Mouse (Mus musculus): ENCODE results near the gene RPS10-NUDT3. TPM values are rescaled to one million over a fixed set of nuclear protein-coding genes. Genes with fewer than 3 reads are reported as not detected.

Gene RPS10-NUDT3
- total and polyA plus RNA-seq, 2 experiments = not detected

DNA sequence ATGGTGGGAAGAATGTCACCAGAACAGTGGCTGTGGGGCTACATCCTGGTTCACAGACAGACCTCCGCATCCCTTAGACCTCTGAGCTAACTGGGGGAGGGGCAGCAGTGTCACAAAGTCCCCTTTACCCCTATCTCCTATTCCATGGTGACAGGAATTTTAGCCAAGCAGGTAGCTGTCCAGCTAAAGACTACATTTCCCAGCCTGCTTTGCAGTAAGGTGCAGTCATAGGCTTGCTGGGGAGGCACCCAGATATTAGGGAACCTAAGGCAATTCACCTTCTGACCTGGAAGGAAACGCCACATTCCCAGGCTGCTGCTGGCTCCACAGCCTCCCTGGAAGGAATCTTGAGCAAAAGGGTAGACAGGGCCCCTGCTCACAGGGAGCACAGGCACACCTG is 93.8 kb downstream of the RPS10-NUDT3 start:
- Histone ChIP-seq H3K9ac (ENCODE audit: low read depth, low read length) (no peak overlapping the region), H3K27me3 (ENCODE audit: control insufficient read depth, insufficient read depth, low read length) (no peaks in the 10 kb centered on the region), H3K79me2 (ENCODE audit: control insufficient read depth, insufficient read depth, low read length) (no peaks in the 10 kb centered on the region), H3K27ac (replicated peaks; ENCODE audit: insufficient read depth, low read depth, low read length) (no peak overlapping the region), H3K4me1 (ENCODE audit: control insufficient read depth, insufficient read depth, low read length) (peaks cover 7% of the 10 kb centered on the region), H3K36me3 (ENCODE audit: control insufficient read depth, insufficient read depth, low read length) (no peaks in the 10 kb centered on the region), H3K4me3 (ENCODE audit: insufficient read depth, low read depth, low read length) (no peak overlapping the region)
- no peak for TF ChIP-seq POLR2A (IDR thresholded peaks at IDR 0.05; ENCODE audit: extremely low read depth, insufficient read depth, low read length)
- no peak for TF ChIP-seq CTCF (IDR thresholded peaks at IDR 0.05; ENCODE audit: low read depth, low read length)
- WGBS = 74% methylated on average over 2 of the region's 2 CpGs
- no peak for DNase-seq (ENCODE audit: extremely low read depth, low read depth, low spot score)

- 7% methylated on average over 10 of the region's 10 CpGs for WGBS
- TF ChIP-seq CTCF (IDR thresholded peaks at IDR 0.05; ENCODE audit: low read depth, low read length) (peak; percentile 99), POLR2A (IDR thresholded peaks at IDR 0.05; ENCODE audit: extremely low read depth, insufficient read depth, low read length) (no peak)
- no peaks in the 10 kb centered on the region for H3K27me3 ChIP-seq (ENCODE audit: control insufficient read depth, insufficient read depth, low read length)
- no peak overlapping the region for H3K9ac ChIP-seq (ENCODE audit: low read depth, low read length)
- no peaks in the 10 kb centered on the region for H3K79me2 ChIP-seq (ENCODE audit: control insufficient read depth, insufficient read depth, low read length)
- no peak overlapping the region for H3K4me3 ChIP-seq (ENCODE audit: insufficient read depth, low read depth, low read length)
- H3K27ac ChIP-seq (replicated peaks; ENCODE audit: insufficient read depth, low read depth, low read length) = no peak overlapping the region
- peak; percentile 43 for DNase-seq (ENCODE audit: extremely low read depth, low read depth, low spot score)
- peaks cover 7% of the 10 kb centered on the region for H3K4me1 ChIP-seq (ENCODE audit: control insufficient read depth, insufficient read depth, low read length)
- H3K36me3 ChIP-seq (ENCODE audit: control insufficient read depth, insufficient read depth, low read length) = no peaks in the 10 kb centered on the region
These were observed 100.3 kb downstream of the RPS10-NUDT3 start for GRCm38 (mm10) chr17:27534718-27535117.

GRCm38 (mm10) chr17:27533354-27533753 is 101.7 kb downstream of the RPS10-NUDT3 start:
- no peaks in the 10 kb centered on the region for H3K27me3 ChIP-seq (ENCODE audit: control insufficient read depth, insufficient read depth, low read length)
- H3K4me1 ChIP-seq (ENCODE audit: control insufficient read depth, insufficient read depth, low read length) = peaks cover 7% of the 10 kb centered on the region
- no peaks in the 10 kb centered on the region for H3K36me3 ChIP-seq (ENCODE audit: control insufficient read depth, insufficient read depth, low read length)
- no peak overlapping the region for H3K27ac ChIP-seq (replicated peaks; ENCODE audit: insufficient read depth, low read depth, low read length)
- no peaks in the 10 kb centered on the region for H3K79me2 ChIP-seq (ENCODE audit: control insufficient read depth, insufficient read depth, low read length)
- TF ChIP-seq CTCF (IDR thresholded peaks at IDR 0.05; ENCODE audit: low read depth, low read length) (peak; percentile 13; the same call in 1 of the 2 replicates), POLR2A (IDR thresholded peaks at IDR 0.05; ENCODE audit: extremely low read depth, insufficient read depth, low read length) (no peak)
- 94% methylated on average over 3 of the region's 3 CpGs for WGBS
- no peak overlapping the region for H3K9ac ChIP-seq (ENCODE audit: low read depth, low read length)
- H3K4me3 ChIP-seq (ENCODE audit: insufficient read depth, low read depth, low read length) = no peak overlapping the region
- no peak for DNase-seq (ENCODE audit: extremely low read depth, low read depth, low spot score)

DNA sequence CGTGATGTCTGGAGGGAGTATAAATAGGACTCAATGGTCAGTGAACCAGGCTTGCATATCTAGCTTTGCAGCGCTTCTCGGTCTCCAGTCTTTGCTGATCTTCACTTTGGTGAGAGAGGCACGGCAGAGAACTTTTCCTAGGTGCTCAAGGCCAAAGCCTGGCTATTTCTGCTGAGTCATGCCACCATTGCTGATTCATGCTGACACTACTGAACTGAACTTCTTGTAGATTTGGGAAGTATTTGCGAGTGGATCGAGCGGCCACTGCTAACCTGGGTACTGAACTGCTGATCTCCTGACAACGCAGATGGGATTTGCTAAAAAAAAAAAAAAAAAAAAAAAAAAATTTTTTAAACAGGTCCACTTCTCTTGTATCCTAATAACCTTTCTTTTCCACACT is 102.9 kb downstream of the RPS10-NUDT3 start:
- peaks cover 7% of the 10 kb centered on the region for H3K4me1 ChIP-seq (ENCODE audit: control insufficient read depth, insufficient read depth, low read length)
- 91% methylated on average over 8 of the region's 8 CpGs for WGBS
- no peak overlapping the region for H3K27ac ChIP-seq (replicated peaks; ENCODE audit: insufficient read depth, low read depth, low read length)
- no peak overlapping the region for H3K4me3 ChIP-seq (ENCODE audit: insufficient read depth, low read depth, low read length)
- TF ChIP-seq CTCF (IDR thresholded peaks at IDR 0.05; ENCODE audit: low read depth, low read length) (no peak), POLR2A (IDR thresholded peaks at IDR 0.05; ENCODE audit: extremely low read depth, insufficient read depth, low read length) (no peak)
- no peaks in the 10 kb centered on the region for H3K79me2 ChIP-seq (ENCODE audit: control insufficient read depth, insufficient read depth, low read length)
- no peak overlapping the region for H3K9ac ChIP-seq (ENCODE audit: low read depth, low read length)
- DNase-seq (ENCODE audit: extremely low read depth, low read depth, low spot score) = no peak
- H3K27me3 ChIP-seq (ENCODE audit: control insufficient read depth, insufficient read depth, low read length) = no peaks in the 10 kb centered on the region
- H3K36me3 ChIP-seq (ENCODE audit: control insufficient read depth, insufficient read depth, low read length) = no peaks in the 10 kb centered on the region

Other genes with a start within 250 kb of the RPS10-NUDT3 start
- 0.07 TPM in 1 of 2 replicates, not detected in the other for gene Grm4, start 113.8 kb downstream of the RPS10-NUDT3 start, total RNA-seq (2014; rRNA removed)
- not detected in 2 replicates for gene Grm4, start 113.8 kb downstream of the RPS10-NUDT3 start, polyA plus RNA-seq (2012; rRNA removed)
- 5.7 and 8.1 TPM in 2 replicates for gene Hmga1, start 78.7 kb downstream of the RPS10-NUDT3 start, total RNA-seq (2014; rRNA removed)
- 16.5 and 21.4 TPM in 2 replicates for gene Hmga1, start 78.7 kb downstream of the RPS10-NUDT3 start, polyA plus RNA-seq (2012; rRNA removed)
- 4.5 and 4.9 TPM in 2 replicates for gene AI413582, start 69.5 kb downstream of the RPS10-NUDT3 start, total RNA-seq (2014; rRNA removed)
- 11.3 and 12.9 TPM in 2 replicates for gene AI413582, start 69.5 kb downstream of the RPS10-NUDT3 start, polyA plus RNA-seq (2012; rRNA removed)
- 19.5 and 21.1 TPM in 2 replicates for gene Nudt3, start 11.7 kb downstream of the RPS10-NUDT3 start, total RNA-seq (2014; rRNA removed)
- 23.5 and 25.5 TPM in 2 replicates for gene Nudt3, start 11.7 kb downstream of the RPS10-NUDT3 start, polyA plus RNA-seq (2012; rRNA removed)
- 416 and 461 TPM in 2 replicates for gene Rps10, start 1.4 kb upstream of the RPS10-NUDT3 start, total RNA-seq (2014; rRNA removed)
- gene Rps10, start 1.4 kb upstream of the RPS10-NUDT3 start, polyA plus RNA-seq (2012; rRNA removed) = 407 and 437 TPM in 2 replicates
- gene Pacsin1, start 20.3 kb upstream of the RPS10-NUDT3 start, total RNA-seq (2014; rRNA removed) = 0.27 TPM in 1 of 2 replicates, not detected in the other
- 0.16 and 0.23 TPM in 2 replicates for gene Pacsin1, start 20.3 kb upstream of the RPS10-NUDT3 start, polyA plus RNA-seq (2012; rRNA removed)
- gene Spdef, start 93.7 kb upstream of the RPS10-NUDT3 start, total RNA-seq (2014; rRNA removed) = not detected in 2 replicates
- gene Spdef, start 93.7 kb upstream of the RPS10-NUDT3 start, polyA plus RNA-seq (2012; rRNA removed) = 0.15 and 0.48 TPM in 2 replicates
- 93.0 and 117 TPM in 2 replicates for gene D17Wsu92e, start 185.4 kb upstream of the RPS10-NUDT3 start, total RNA-seq (2014; rRNA removed)
- gene D17Wsu92e, start 185.4 kb upstream of the RPS10-NUDT3 start, polyA plus RNA-seq (2012; rRNA removed) = 159 and 178 TPM in 2 replicates
- 24.4 and 27.1 TPM in 2 replicates for gene Snrpc, start 202.9 kb upstream of the RPS10-NUDT3 start, total RNA-seq (2014; rRNA removed)
- gene Snrpc, start 202.9 kb upstream of the RPS10-NUDT3 start, polyA plus RNA-seq (2012; rRNA removed) = 42.2 and 49.6 TPM in 2 replicates
- 5.0 and 5.5 TPM in 2 replicates for gene Uhrf1bp1, start 221.2 kb upstream of the RPS10-NUDT3 start, total RNA-seq (2014; rRNA removed)
- 7.0 and 7.2 TPM in 2 replicates for gene Uhrf1bp1, start 221.2 kb upstream of the RPS10-NUDT3 start, polyA plus RNA-seq (2012; rRNA removed)